Mouse (Mus musculus): ENCODE results near the gene Hopx.

DNA sequence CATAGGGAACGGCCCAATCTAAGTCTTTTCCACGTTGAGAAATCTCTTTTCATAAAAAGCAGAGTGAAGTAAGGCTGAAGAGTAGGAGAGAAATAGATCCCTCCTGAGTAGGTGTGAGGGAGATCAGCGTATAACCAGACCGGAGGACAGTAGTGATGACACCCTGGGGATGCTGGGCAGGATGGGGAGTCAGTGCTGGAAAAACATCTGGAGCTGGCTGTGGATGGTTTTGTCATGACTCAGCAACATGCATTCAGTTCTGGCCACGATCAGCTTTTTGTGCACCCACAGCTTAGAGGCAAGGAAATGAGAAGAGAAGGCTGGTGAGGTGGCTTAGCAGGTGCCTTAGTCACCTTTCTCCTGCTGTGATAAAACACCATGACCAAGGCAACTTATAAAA lies 19.0 kb upstream of the Hopx start:
- TF ChIP-seq CTCF (IDR thresholded peaks at IDR 0.05; ENCODE audit: extremely low read depth, insufficient read depth, low read length) (no peak), POLR2A (IDR thresholded peaks at IDR 0.05; ENCODE audit: extremely low read depth, insufficient read depth, low read length) (no peak)

Measured in cortical plate, adult 2 months (tissue).